Mouse (Mus musculus): ENCODE data around the gene Hmox1. TPM values are rescaled to one million over a fixed set of nuclear protein-coding genes. Genes with fewer than 3 reads are reported as not detected.

Gene Hmox1
- polyA plus RNA-seq, 1 experiment from 2014 or later: 24.6 TPM

DNA sequence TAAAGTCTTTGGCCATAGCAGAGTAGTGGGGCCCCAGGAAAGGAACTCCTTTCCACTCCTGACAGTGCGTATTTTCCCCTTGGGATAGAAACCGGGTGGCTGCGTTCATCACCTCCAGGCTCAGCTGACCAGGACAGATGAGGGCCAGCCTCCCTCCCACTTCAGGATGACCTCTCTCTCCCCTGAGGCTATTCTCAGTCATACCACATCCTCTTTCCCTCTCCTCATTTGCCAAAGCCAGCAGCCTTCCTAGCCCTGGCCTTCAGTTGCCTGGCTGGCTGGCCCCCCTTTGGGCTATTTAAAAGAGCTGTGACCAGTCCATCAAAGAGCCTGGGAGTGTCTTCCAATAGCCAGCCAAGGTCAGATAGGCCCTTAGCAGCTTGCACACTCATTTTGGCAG, 30.1 kb upstream of the Hmox1 start:
- TF ChIP-seq CTCF (IDR thresholded peaks at IDR 0.05; ENCODE audit: low read depth): no peak
- ATAC-seq (ENCODE audit: insufficient read depth): no peak
- H3K4me2 ChIP-seq: no peak overlapping the region
- no peak overlapping the region for H3K9ac ChIP-seq
- 0 out of 2 replicates have a peak, but pooled peaks cover 2% of the 10 kb centered on the region for H3K36me3 ChIP-seq (ENCODE audit: insufficient read depth)
- no peak overlapping the region for H3K4me3 ChIP-seq (ENCODE audit: low read depth, low read length)
- H3K4me1 ChIP-seq (ENCODE audit: insufficient read depth): no peaks in the 10 kb centered on the region
- no peak overlapping the region for H3K27ac ChIP-seq (ENCODE audit: low read depth)
- DNase-seq: no peak
- H3K9me3 ChIP-seq (ENCODE audit: low read depth, low read length): no peaks in the 10 kb centered on the region
- 81% methylated on average over 3 of the region's 3 CpGs for WGBS
- no peaks in the 10 kb centered on the region for H3K27me3 ChIP-seq (ENCODE audit: insufficient read depth, low read length)

DNA sequence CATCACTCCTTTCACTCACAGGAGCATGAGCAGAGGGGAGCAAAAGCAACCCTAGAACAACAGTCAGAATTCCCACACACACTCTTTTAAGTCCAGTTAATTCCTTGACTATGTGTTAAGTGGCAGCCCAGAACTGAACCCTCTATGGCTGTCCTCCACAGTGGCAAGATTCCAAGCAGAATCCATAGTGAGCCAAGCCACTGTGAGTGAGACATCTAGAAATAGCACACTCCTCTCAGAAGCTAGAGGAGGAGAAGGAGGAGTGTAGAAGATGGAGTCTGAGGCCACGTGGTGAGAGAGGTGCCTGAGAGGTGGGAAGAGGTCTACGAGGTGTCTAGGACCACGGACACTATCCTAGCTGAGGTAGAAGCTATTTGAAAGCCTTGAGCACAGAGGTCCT, 28.6 kb upstream of the Hmox1 start:
- H3K4me2 ChIP-seq: no peak overlapping the region
- no peak overlapping the region for H3K27ac ChIP-seq (ENCODE audit: low read depth)
- H3K4me1 ChIP-seq (ENCODE audit: insufficient read depth): no peaks in the 10 kb centered on the region
- ATAC-seq (ENCODE audit: insufficient read depth) (no peak), DNase-seq (no peak)
- 86% methylated on average over 3 of the region's 3 CpGs for WGBS
- H3K9ac ChIP-seq: no peak overlapping the region
- 0 out of 2 replicates have a peak, but pooled peaks cover 2% of the 10 kb centered on the region for H3K36me3 ChIP-seq (ENCODE audit: insufficient read depth)
- no peak overlapping the region for H3K4me3 ChIP-seq (ENCODE audit: low read depth, low read length)
- H3K9me3 ChIP-seq (ENCODE audit: low read depth, low read length): no peaks in the 10 kb centered on the region
- no peaks in the 10 kb centered on the region for H3K27me3 ChIP-seq (ENCODE audit: insufficient read depth, low read length)
- TF ChIP-seq CTCF (IDR thresholded peaks at IDR 0.05; ENCODE audit: low read depth): no peak

DNA sequence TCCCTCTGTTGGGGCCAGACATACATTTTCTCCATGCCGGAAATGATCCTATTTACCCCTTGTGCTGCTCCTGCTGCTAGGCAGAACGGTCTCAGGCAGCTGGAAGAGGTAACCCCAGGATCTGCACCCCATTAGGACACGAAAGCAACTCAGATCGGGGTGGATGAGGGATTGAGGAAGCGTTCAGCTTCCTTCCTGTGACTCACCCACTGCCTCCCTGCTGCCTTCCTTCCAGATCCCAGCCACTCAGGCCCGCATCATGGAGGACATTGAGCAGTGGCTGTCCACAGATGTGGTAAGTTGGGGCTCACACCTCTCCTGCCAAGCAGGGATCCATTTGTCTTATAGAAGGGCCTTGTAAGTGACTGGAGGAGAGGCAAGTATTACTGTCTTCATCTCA, 26.1 kb upstream of the Hmox1 start:
- no peak overlapping the region for H3K27ac ChIP-seq (ENCODE audit: low read depth)
- H3K4me1 ChIP-seq (ENCODE audit: insufficient read depth): no peaks in the 10 kb centered on the region
- H3K4me3 ChIP-seq (ENCODE audit: low read depth, low read length): no peak overlapping the region
- no peak for TF ChIP-seq CTCF (IDR thresholded peaks at IDR 0.05; ENCODE audit: low read depth)
- no peak for ATAC-seq (ENCODE audit: insufficient read depth)
- no peaks in the 10 kb centered on the region for H3K27me3 ChIP-seq (ENCODE audit: insufficient read depth, low read length)
- H3K9me3 ChIP-seq (ENCODE audit: low read depth, low read length): no peaks in the 10 kb centered on the region
- 0 out of 2 replicates have a peak, but pooled peaks cover 2% of the 10 kb centered on the region for H3K36me3 ChIP-seq (ENCODE audit: insufficient read depth)
- H3K9ac ChIP-seq: no peak overlapping the region
- H3K4me2 ChIP-seq: no peak overlapping the region
- DNase-seq: no peak
- WGBS: 73% methylated on average over 6 of the region's 6 CpGs

DNA sequence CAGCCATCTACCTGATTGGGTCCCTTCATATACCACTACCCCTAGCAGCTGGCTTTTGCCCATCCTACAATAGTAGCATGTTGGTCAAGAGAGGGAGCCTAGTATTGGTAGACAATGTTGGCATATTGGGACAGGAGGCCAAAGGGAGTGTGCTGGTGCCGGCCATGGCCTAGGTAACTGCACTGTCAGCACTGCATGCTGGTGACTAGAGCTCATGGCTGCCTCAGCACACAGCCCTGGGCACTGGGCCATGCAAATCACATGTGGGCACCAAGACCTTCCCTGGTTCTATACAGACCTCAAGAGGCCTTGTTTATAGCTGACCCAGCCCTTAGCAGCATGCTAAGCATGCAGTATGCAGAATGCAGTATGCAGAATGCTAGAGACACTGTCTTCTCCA, 23.1 kb upstream of the Hmox1 start:
- WGBS: 79% methylated on average over 1 of the region's 1 CpGs
- ATAC-seq (ENCODE audit: insufficient read depth): no peak
- no peaks in the 10 kb centered on the region for H3K4me1 ChIP-seq (ENCODE audit: insufficient read depth)
- no peaks in the 10 kb centered on the region for H3K36me3 ChIP-seq (ENCODE audit: insufficient read depth)
- no peak overlapping the region for H3K27ac ChIP-seq (ENCODE audit: low read depth)
- H3K27me3 ChIP-seq (ENCODE audit: insufficient read depth, low read length): no peaks in the 10 kb centered on the region
- no peak overlapping the region for H3K9ac ChIP-seq
- no peaks in the 10 kb centered on the region for H3K9me3 ChIP-seq (ENCODE audit: low read depth, low read length)
- H3K4me3 ChIP-seq (ENCODE audit: low read depth, low read length): no peak overlapping the region
- no peak for TF ChIP-seq CTCF (IDR thresholded peaks at IDR 0.05; ENCODE audit: low read depth)
- no peak for DNase-seq
- H3K4me2 ChIP-seq: no peak overlapping the region

DNA sequence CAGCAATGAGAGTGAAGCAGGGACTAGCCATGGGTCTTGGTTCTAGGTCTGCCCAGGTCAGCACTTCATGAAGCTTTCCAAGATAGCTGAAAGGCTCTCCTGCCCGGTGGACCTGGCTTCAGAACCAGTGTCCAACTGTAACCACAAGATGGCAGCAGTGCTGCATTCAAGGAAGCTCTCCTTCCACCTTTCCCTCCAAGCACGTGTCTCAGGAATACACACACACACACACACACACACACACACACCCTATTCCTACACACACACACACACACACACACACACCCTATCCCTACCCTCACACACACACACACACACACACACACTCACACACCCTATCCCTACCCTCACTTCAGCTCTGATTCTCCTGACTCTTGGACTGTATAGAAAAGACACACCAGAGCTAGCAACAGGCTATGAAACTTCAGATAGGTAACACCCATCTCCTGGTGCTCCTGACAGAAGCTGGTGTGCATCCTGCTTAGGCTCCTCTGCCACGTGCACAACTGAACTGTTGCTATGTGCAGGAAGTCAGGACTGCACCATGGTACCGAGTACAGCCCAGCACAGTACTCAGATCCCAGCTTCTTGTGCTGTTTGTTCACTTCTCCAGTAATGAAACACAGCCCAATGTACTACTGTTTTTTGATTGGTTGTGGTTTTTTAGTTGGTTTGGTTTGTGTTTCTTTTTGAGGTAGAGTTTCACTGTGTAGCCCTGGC, 21.6 kb upstream of the Hmox1 start:
- Histone ChIP-seq H3K27ac (ENCODE audit: low read depth) (no peak overlapping the region), H3K9ac (no peak overlapping the region; the same call in 1 of the 2 replicates), H3K27me3 (ENCODE audit: insufficient read depth, low read length) (no peaks in the 10 kb centered on the region), H3K36me3 (ENCODE audit: insufficient read depth) (no peaks in the 10 kb centered on the region), H3K4me3 (ENCODE audit: low read depth, low read length) (no peak overlapping the region), H3K4me1 (ENCODE audit: insufficient read depth) (no peaks in the 10 kb centered on the region), H3K9me3 (ENCODE audit: low read depth, low read length) (no peaks in the 10 kb centered on the region), H3K4me2 (no peak overlapping the region)
- DNase-seq (peak; percentile 93), ATAC-seq (ENCODE audit: insufficient read depth) (peak; percentile 77)
- peak; percentile 99 for TF ChIP-seq CTCF (IDR thresholded peaks at IDR 0.05; ENCODE audit: low read depth)
- 26% methylated on average over 4 of the region's 4 CpGs for WGBS

DNA sequence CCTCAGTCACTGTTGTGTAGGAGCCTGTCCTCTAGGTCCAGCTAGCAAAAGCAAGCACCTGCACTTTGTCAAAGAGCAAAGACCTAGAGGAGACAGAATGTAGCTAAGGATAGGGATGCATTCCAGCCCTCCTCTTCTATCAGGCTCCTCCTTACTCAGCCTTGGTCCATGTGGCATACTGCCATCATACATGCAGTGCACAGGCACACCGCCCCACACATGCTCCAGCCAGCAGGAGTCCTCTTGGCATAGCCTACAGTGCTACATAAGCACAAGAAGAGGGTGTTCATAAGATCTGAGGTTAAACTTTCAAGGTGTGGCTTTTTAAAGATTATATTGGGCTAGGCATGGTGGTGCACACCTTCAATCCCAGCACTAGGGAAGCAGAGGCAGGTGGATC, 18.5 kb upstream of the Hmox1 start:
- TF ChIP-seq CTCF (IDR thresholded peaks at IDR 0.05; ENCODE audit: low read depth): no peak
- no peaks in the 10 kb centered on the region for H3K4me1 ChIP-seq (ENCODE audit: insufficient read depth)
- H3K4me3 ChIP-seq (ENCODE audit: low read depth, low read length): no peak overlapping the region
- H3K9ac ChIP-seq: no peak overlapping the region
- H3K27ac ChIP-seq (ENCODE audit: low read depth): no peak overlapping the region
- 90% methylated on average over 1 of the region's 1 CpGs for WGBS
- ATAC-seq (ENCODE audit: insufficient read depth) (no peak), DNase-seq (no peak)
- H3K27me3 ChIP-seq (ENCODE audit: insufficient read depth, low read length): no peaks in the 10 kb centered on the region
- H3K4me2 ChIP-seq: no peak overlapping the region
- H3K36me3 ChIP-seq (ENCODE audit: insufficient read depth): no peaks in the 10 kb centered on the region
- H3K9me3 ChIP-seq (ENCODE audit: low read depth, low read length): no peaks in the 10 kb centered on the region

DNA sequence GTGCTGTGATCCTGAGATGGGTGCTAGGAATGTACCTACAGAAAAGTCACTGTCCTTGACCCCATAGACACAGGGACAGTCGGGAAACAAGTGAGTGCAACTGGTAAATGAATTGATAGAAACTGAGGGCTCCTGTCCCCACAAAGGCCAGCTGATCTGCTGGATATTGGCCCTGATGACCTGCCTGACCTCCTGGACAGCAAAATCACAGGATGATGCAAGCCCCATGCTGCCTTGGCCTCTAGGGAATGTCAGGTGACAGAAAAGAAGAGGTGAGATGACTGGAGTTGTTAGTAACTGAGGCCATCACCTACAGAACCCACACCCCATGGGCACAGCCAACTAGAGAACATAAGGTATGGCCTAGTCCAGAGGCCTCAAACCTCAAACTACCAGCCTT, 15.2 kb upstream of the Hmox1 start:
- Histone ChIP-seq H3K27ac (ENCODE audit: low read depth) (no peak overlapping the region), H3K4me1 (ENCODE audit: insufficient read depth) (no peaks in the 10 kb centered on the region), H3K4me3 (ENCODE audit: low read depth, low read length) (no peak overlapping the region), H3K9ac (no peak overlapping the region), H3K9me3 (ENCODE audit: low read depth, low read length) (no peaks in the 10 kb centered on the region), H3K27me3 (ENCODE audit: insufficient read depth, low read length) (no peaks in the 10 kb centered on the region), H3K4me2 (no peak overlapping the region), H3K36me3 (ENCODE audit: insufficient read depth) (no peaks in the 10 kb centered on the region)
- TF ChIP-seq CTCF (IDR thresholded peaks at IDR 0.05; ENCODE audit: low read depth): no peak
- DNase-seq (no peak), ATAC-seq (ENCODE audit: insufficient read depth) (no peak)
- 66% methylated on average over 1 of the region's 1 CpGs for WGBS

All from lung, embryonic 14.5 days (tissue).